12 mouse cellular contexts compared by ENCODE assay signal in genomic region chr8:23360850-23361274, GRCm38 (mm10).
DNase-seq lines count a peak whose midpoint lies in the region; ATAC-seq and TF ChIP-seq lines count a peak whose summit lies in the region.
"Had no signal": no experiment of that assay in that cellular context is flagged by ENCODE, and none has a peak within 500 bp of the region (broad histone marks: within the 10 kb centered on the region; RNA-seq: fewer than 3 reads in every experiment).

No protein-coding gene starts in this region.

- ATAC-seq in heart, embryonic 13.5 days (ENCODE audit: extremely low read depth, insufficient number of reproducible peaks, low FRiP score, low TSS enrichment) = no peak
- ATAC-seq in forebrain, embryonic 13.5 days = peak; percentile 98
- ATAC-seq in limb, embryonic 14.5 days (ENCODE audit: low FRiP score, low read depth) = no peak
- no peak for ATAC-seq in liver, embryonic 11.5 days (replicated peaks; ENCODE audit: low FRiP score)
- ATAC-seq: activated CD4-positive, CD25-positive, alpha-beta regulatory T cell, adult 4 months; intestine, embryonic 15.5 days had no signal

- peak overlapping the region; percentile 40 for H3K4me2 ChIP-seq in heart, embryonic 13.5 days
- H3K4me2 ChIP-seq in forebrain, embryonic 13.5 days = peak overlapping the region; percentile 0; the same call in 1 of the 2 replicates
- H3K4me2 ChIP-seq in limb, embryonic 14.5 days (replicated peaks; ENCODE audit: low read depth, low read length, severe bottlenecking) = no peak overlapping the region
- H3K4me2 ChIP-seq in liver, embryonic 11.5 days = no peak overlapping the region
- H3K4me2 ChIP-seq: intestine, embryonic 15.5 days; stomach, embryonic 15.5 days had no signal

- H3K27me3 ChIP-seq in heart, embryonic 13.5 days (replicated peaks) = no peaks in the 10 kb centered on the region
- H3K27me3 ChIP-seq in forebrain, embryonic 13.5 days = no peaks in the 10 kb centered on the region
- no peaks in the 10 kb centered on the region for H3K27me3 ChIP-seq in limb, embryonic 14.5 days (ENCODE audit: control insufficient read depth, insufficient read depth, low read length)
- H3K27me3 ChIP-seq in liver, embryonic 11.5 days (replicated peaks; ENCODE audit: control insufficient read depth, insufficient read depth, low read length) = no peaks in the 10 kb centered on the region
- H3K27me3 ChIP-seq: intestine, embryonic 15.5 days; stomach, embryonic 15.5 days had no signal

- WGBS in heart, embryonic 13.5 days = 11% methylated on average over 9 of the region's 9 CpGs
- WGBS in forebrain, embryonic 13.5 days = under 1% methylated on average over 9 of the region's 9 CpGs
- 31% methylated on average over 9 of the region's 9 CpGs for WGBS in limb, embryonic 14.5 days
- WGBS in liver, embryonic 11.5 days = 40% methylated on average over 9 of the region's 9 CpGs

- no peak overlapping the region; the same call in 1 of the 2 replicates for H3K4me3 ChIP-seq in heart, embryonic 13.5 days
- no peak overlapping the region for H3K4me3 ChIP-seq in forebrain, embryonic 13.5 days
- no peak overlapping the region for H3K4me3 ChIP-seq in limb, embryonic 14.5 days (replicated peaks; ENCODE audit: low read length)
- no peak overlapping the region for H3K4me3 ChIP-seq in liver, embryonic 11.5 days (ENCODE audit: low read depth, low read length)
- H3K4me3 ChIP-seq: intestine, embryonic 15.5 days; stomach, embryonic 15.5 days had no signal

- peak overlapping the region; percentile 67 for H3K9ac ChIP-seq in heart, embryonic 13.5 days
- no peak overlapping the region for H3K9ac ChIP-seq in forebrain, embryonic 13.5 days
- peak overlapping the region; percentile 21; the same call in 1 of the 2 replicates for H3K9ac ChIP-seq in limb, embryonic 14.5 days (ENCODE audit: low read depth, low read length, severe bottlenecking)
- no peak overlapping the region for H3K9ac ChIP-seq in liver, embryonic 11.5 days (ENCODE audit: low read depth, low read length)
- H3K9ac ChIP-seq: intestine, embryonic 15.5 days; stomach, embryonic 15.5 days had no signal

- DNase-seq in heart, postnatal 10 days = no peak
- no peak for DNase-seq in limb, embryonic 14.5 days (ENCODE audit: low spot score)
- peak; percentile 51 for DNase-seq in retina, embryonic 14.5 days (ENCODE audit: low spot score)
- DNase-seq in cerebellum, postnatal 10 days = no peak
- DNase-seq in liver, embryonic 11.5 days (ENCODE audit: low spot score) = no peak
- no peak for DNase-seq in right cerebral cortex, postnatal 14 days
- DNase-seq: cerebellum, adult 18-20 months had no signal

- no peaks in the 10 kb centered on the region; the same call in 1 of the 2 replicates for H3K36me3 ChIP-seq in heart, embryonic 13.5 days
- no peaks in the 10 kb centered on the region for H3K36me3 ChIP-seq in forebrain, embryonic 13.5 days (ENCODE audit: poor library complexity, severe bottlenecking)
- no peaks in the 10 kb centered on the region for H3K36me3 ChIP-seq in limb, embryonic 14.5 days (ENCODE audit: control insufficient read depth, insufficient read depth, low read length)
- no peaks in the 10 kb centered on the region for H3K36me3 ChIP-seq in liver, embryonic 11.5 days (ENCODE audit: control insufficient read depth, insufficient read depth, low read length)
- H3K36me3 ChIP-seq: intestine, embryonic 15.5 days; stomach, embryonic 15.5 days had no signal

- peaks cover 22% of the 10 kb centered on the region for H3K9me3 ChIP-seq in heart, embryonic 13.5 days
- peaks cover 20% of the 10 kb centered on the region for H3K9me3 ChIP-seq in forebrain, embryonic 13.5 days (replicated peaks)
- peaks cover 7% of the 10 kb centered on the region; the same call in 1 of the 2 replicates for H3K9me3 ChIP-seq in limb, embryonic 14.5 days (ENCODE audit: control insufficient read depth, low read length)
- H3K9me3 ChIP-seq in liver, embryonic 11.5 days (ENCODE audit: control insufficient read depth, low read length) = no peaks in the 10 kb centered on the region
- H3K9me3 ChIP-seq: intestine, embryonic 15.5 days; stomach, embryonic 15.5 days had no signal

- intact Hi-C loops in heart, postnatal 10 days (cut with DNase I) = no loop called here

- no peak for TF ChIP-seq POLR2A in limb, embryonic 14.5 days (IDR thresholded peaks at IDR 0.05; ENCODE audit: borderline replicate concordance, extremely low read depth, insufficient read depth, insufficient read length)

- peaks cover 10% of the 10 kb centered on the region for H3K4me1 ChIP-seq in heart, embryonic 13.5 days
- H3K4me1 ChIP-seq in forebrain, embryonic 13.5 days = peaks cover 15% of the 10 kb centered on the region
- no peaks in the 10 kb centered on the region for H3K4me1 ChIP-seq in limb, embryonic 14.5 days (ENCODE audit: control insufficient read depth, insufficient read depth, low read length)
- H3K4me1 ChIP-seq in liver, embryonic 11.5 days (replicated peaks; ENCODE audit: control insufficient read depth, insufficient read depth, low read length) = no peaks in the 10 kb centered on the region
- H3K4me1 ChIP-seq: intestine, embryonic 15.5 days; stomach, embryonic 15.5 days had no signal

- peak overlapping the region; percentile 91 for H3K27ac ChIP-seq in heart, embryonic 13.5 days (replicated peaks)
- H3K27ac ChIP-seq in forebrain, embryonic 13.5 days = peak overlapping the region; percentile 80
- no peak overlapping the region for H3K27ac ChIP-seq in limb, embryonic 14.5 days (replicated peaks; ENCODE audit: low read depth, low read length)
- no peak overlapping the region for H3K27ac ChIP-seq in liver, embryonic 11.5 days (ENCODE audit: low read depth, low read length)
- H3K27ac ChIP-seq: intestine, embryonic 15.5 days; stomach, embryonic 15.5 days had no signal

Comparison
In these comparisons a context has a peak if more than half of its experiments do, and no peak if none do; other contexts are left out.
1. H3K27ac ChIP-seq: peak in heart, embryonic 13.5 days (single experiment) and forebrain, embryonic 13.5 days (single experiment); none in limb, embryonic 14.5 days (single experiment) and liver, embryonic 11.5 days (single experiment).
2. H3K4me2 ChIP-seq: peak in heart, embryonic 13.5 days (single experiment) and forebrain, embryonic 13.5 days (single experiment); none in limb, embryonic 14.5 days (single experiment) and liver, embryonic 11.5 days (single experiment).
3. H3K9ac ChIP-seq: peak in heart, embryonic 13.5 days (single experiment) and limb, embryonic 14.5 days (single experiment); none in forebrain, embryonic 13.5 days (single experiment) and liver, embryonic 11.5 days (single experiment).